Mouse (Mus musculus) erythroblast, embryonic 14.5 days (primary cell): Measurements from ENCODE around the gene Cnn1. TPM values are rescaled to one million over a fixed set of nuclear protein-coding genes. Genes with fewer than 3 reads are reported as not detected.

Experiments used
- H3K27me3 ChIP-seq: 2 replicates; pipeline ENCODE4 v1.6.1; 2012; ENCODE audit warnings: inconsistent platforms; ENCODE audit not compliant: control insufficient read depth
- H3K36me3 ChIP-seq: 2 replicates; pipeline ENCODE4 v1.6.1; 2012; ENCODE audit warnings: mild to moderate bottlenecking, inconsistent platforms; ENCODE audit not compliant: control insufficient read depth
- H3K4me1 ChIP-seq: 2 replicates; pipeline ENCODE4 v1.6.1; 2012; ENCODE audit warnings: inconsistent platforms; ENCODE audit not compliant: control insufficient read depth
- H3K4me3 ChIP-seq: replicated peaks from 2 replicates; pipeline ENCODE3; 2012; ENCODE audit warnings: moderate library complexity, mild to moderate bottlenecking, inconsistent platforms
- H3K9me3 ChIP-seq: 2 replicates; pipeline ENCODE4 v1.6.1; 2012; ENCODE audit warnings: low read length, inconsistent platforms, mixed read lengths; ENCODE audit not compliant: control insufficient read depth
- GATA1 ChIP-seq: IDR thresholded peaks from 2 replicates; pipeline ENCODE4 v1.6.1; 2012; ENCODE audit warnings: low read length, inconsistent platforms, mixed read lengths
- TAL1 ChIP-seq: IDR thresholded peaks from 3 replicates; pipeline ENCODE4 v1.6.1; 2012; ENCODE audit warnings: low read length, inconsistent platforms, mixed read lengths
- polyA plus RNA-seq: library from polyadenylated mRNA; stranded (reverse); fragments of >175 nt; gene quantifications from 2 replicates; pipeline ENCODE4 v1.2.3, GENCODE M21; 2012

Gene Cnn1
- polyA plus RNA-seq, 1 experiment, result not detected

DNA sequence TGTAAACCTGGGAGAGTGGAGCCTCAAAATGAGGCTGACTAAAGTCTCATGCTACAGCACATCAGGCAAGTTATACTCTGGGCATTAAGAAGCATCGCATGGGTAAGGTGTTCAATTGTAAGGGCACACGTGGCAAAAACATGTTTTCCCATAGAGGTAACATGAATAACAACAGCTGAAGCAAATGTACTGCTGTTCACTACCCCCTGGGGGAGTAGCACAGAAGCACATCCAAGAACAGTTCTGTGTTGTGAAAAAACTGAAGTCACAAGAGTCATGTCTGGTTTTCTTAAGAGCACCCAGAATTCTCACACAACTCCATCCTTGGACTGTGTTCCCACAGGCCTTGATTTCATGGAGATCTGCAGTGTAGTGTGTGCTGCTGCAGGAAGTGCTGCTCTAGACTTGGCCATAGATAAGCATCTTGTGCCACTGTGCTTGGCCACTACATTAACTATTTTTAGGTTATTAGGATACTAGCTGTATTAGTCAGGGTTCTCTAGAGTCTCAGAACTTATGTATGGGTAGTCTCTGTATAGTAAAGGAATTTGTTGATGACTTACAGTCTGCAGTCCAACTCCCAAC, 11.9 kb upstream of the Cnn1 start:
- peaks cover 26% of the 10 kb centered on the region for H3K4me1 ChIP-seq
- peak; percentile 64 for TF ChIP-seq GATA1
- no peak for TF ChIP-seq TAL1
- no peaks in the 10 kb centered on the region for H3K9me3 ChIP-seq
- H3K27me3 ChIP-seq, result peaks cover 9% of the 10 kb centered on the region; the same call in 1 of the 2 replicates
- peaks cover 8% of the 10 kb centered on the region for H3K36me3 ChIP-seq
- H3K4me3 ChIP-seq, result no peak overlapping the region

DNA sequence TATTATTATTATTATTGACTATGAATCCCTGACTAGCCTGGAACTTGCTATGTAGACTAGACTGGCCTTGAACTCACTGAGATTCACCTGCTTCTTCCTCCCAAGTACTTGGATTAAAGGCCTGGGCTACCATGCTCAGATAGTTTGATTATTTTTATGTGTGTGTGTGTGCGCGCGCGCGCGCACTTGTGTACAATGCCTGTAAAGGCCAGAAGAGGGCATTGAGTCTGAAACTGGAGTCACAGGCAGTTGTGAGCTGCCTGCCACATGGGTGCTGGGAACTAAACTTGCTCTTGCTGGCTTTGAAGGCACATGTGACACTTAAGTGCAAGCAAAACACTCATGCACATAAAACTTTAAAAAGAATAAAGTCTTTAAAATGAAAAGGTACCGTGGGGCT, 9.7 kb upstream of the Cnn1 start:
- Histone ChIP-seq H3K27me3 (peaks cover 20% of the 10 kb centered on the region), H3K9me3 (no peaks in the 10 kb centered on the region), H3K4me3 (no peak overlapping the region), H3K4me1 (peaks cover 16% of the 10 kb centered on the region), H3K36me3 (no peaks in the 10 kb centered on the region)
- TF ChIP-seq TAL1, result no peak
- TF ChIP-seq GATA1, result no peak

DNA sequence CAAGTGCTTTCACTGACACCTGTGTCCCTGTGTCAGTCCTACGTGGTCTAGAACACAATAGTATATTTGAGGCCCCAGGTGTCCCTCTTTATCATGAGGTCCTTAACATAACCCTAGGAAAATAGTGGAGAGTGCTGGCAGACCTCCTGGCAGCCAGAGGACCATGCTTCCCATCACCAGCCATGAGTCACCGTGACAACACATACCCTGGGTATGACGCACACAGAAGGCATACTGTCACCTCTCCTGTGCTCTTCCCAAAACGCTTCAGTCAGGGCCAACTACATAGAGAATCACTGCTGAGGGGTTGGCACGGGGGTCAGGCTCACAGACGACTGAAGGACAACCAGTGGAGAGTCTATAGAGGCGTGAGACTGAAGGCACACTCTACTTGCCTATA, 9.0 kb upstream of the Cnn1 start:
- TF ChIP-seq GATA1 (no peak), TAL1 (no peak)
- Histone ChIP-seq H3K27me3 (peaks cover 27% of the 10 kb centered on the region), H3K4me3 (no peak overlapping the region), H3K9me3 (no peaks in the 10 kb centered on the region), H3K36me3 (no peaks in the 10 kb centered on the region), H3K4me1 (peaks cover 10% of the 10 kb centered on the region)

DNA sequence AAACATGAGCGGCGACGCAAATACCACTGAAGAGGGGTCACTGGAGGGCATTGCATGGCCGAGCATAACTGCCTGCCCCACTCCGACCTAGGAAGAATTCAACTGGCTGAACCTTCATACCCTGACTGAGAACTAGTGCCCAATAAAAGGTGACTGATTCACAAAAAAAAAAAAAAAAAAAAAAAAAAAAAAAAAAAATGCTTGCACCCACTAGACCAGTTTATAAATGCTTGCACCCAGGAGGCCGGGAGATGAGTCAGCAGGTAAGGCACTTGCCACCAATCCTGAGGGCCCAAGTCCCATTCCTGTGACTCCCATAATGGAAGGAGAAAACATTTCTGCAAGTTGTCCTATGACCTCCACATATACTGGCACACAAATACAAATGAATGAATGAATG, 6.3 kb upstream of the Cnn1 start:
- Histone ChIP-seq H3K27me3 (peaks cover 53% of the 10 kb centered on the region), H3K9me3 (no peaks in the 10 kb centered on the region), H3K4me3 (no peak overlapping the region), H3K4me1 (peaks cover 7% of the 10 kb centered on the region), H3K36me3 (no peaks in the 10 kb centered on the region)
- TF ChIP-seq TAL1, result no peak
- TF ChIP-seq GATA1, result no peak

DNA sequence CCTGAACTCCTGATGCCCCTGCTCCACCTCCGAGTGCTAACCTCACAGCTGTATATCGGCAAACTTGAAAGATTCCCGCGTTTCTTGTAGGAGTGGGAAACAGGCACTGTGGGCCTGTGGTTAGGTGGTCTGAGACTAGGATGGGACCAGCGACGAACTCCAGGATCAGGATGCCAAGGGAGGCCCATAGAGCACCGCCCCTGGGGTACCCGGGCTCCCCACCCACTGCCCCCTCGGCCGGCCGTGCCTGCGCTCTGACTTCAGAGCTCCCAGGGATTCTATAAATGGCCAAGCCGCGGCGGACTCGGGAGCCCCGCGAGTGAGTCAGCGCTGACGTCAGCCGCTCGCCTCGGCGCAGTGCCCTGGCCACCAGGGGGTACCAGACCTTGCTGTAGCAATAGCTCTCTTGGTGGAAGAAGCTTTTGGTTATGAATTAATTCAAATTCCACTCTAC, 3.1 kb upstream of the Cnn1 start:
- H3K4me1 ChIP-seq, result peaks cover 7% of the 10 kb centered on the region
- peaks cover 2% of the 10 kb centered on the region; the same call in 1 of the 2 replicates for H3K9me3 ChIP-seq
- peak overlapping the region; percentile 38 for H3K4me3 ChIP-seq
- no peak for TF ChIP-seq GATA1
- TF ChIP-seq TAL1, result no peak
- peaks cover 78% of the 10 kb centered on the region for H3K27me3 ChIP-seq
- H3K36me3 ChIP-seq, result no peaks in the 10 kb centered on the region

DNA sequence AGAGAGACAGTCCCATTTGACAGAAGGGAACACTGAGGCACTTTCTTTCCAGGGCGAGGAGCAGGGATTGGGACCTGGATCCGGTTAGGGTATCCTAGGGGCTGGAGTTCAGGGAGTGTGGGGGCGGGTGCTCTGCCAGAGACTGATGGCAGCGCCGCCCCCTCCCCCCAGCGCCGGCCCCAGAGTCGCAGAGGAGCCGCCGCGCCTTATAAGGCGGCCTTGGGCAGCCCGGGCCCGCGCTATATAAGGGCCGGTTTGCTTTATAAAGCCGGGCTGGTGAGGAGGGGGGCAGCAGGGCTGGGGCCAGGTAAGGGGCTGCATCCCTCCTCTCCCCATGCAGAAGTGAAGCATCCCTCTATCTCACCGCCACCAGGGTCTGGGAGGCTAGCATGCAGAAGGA, 906 bp downstream of the Cnn1 start:
- Histone ChIP-seq H3K4me1 (peaks cover 7% of the 10 kb centered on the region), H3K4me3 (no peak overlapping the region), H3K36me3 (no peaks in the 10 kb centered on the region), H3K9me3 (peaks cover 2% of the 10 kb centered on the region; the same call in 1 of the 2 replicates), H3K27me3 (peaks cover 72% of the 10 kb centered on the region)
- TF ChIP-seq TAL1 (no peak), GATA1 (no peak)

DNA sequence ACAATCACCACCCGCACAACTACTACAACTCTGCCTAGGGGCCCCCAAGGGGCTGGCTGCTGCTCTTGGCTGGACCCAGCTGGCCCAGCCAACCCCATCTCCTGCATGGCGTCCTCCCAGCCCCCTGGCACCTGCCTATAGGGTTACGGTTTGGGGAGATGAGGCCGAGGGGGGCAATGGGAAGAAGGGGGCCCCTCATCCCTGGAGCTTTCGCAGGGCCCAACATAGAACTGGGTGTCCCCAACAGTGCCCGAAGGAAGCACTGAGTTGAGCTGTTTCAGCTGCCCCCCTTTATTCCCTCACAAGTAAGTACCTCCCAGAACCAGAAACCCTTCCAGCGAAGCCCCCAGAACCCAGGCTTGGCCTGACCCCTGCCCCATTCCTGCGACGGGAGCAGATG, 9.2 kb downstream of the Cnn1 start:
- Histone ChIP-seq H3K27me3 (no peaks in the 10 kb centered on the region), H3K9me3 (no peaks in the 10 kb centered on the region), H3K36me3 (peaks cover 42% of the 10 kb centered on the region), H3K4me3 (no peak overlapping the region), H3K4me1 (no peaks in the 10 kb centered on the region; the same call in 1 of the 2 replicates)
- TF ChIP-seq TAL1 (no peak), GATA1 (no peak)

DNA sequence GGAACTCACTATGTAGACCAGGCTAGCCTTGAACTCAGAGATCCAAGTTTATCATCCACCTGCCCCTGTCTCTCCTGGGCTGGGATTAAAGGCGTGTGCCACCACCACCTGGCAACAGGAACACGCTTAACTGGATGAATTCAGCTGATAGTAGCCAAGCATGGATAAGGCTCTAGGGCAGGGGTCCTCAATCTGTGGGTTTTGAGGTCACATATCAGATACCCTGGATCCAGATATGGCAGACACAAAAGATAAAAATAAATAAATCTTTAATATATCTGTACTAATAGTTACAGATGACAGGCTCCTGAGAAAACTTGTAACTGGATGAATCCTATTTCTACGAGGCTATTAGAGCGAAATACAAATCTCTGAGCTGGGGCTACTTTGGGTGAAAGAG, 16.6 kb downstream of the Cnn1 start:
- Histone ChIP-seq H3K27me3 (no peaks in the 10 kb centered on the region), H3K36me3 (peaks cover 46% of the 10 kb centered on the region), H3K9me3 (no peaks in the 10 kb centered on the region), H3K4me3 (peak overlapping the region; percentile 83), H3K4me1 (peaks cover 35% of the 10 kb centered on the region)
- no peak for TF ChIP-seq GATA1
- TF ChIP-seq TAL1, result no peak

DNA sequence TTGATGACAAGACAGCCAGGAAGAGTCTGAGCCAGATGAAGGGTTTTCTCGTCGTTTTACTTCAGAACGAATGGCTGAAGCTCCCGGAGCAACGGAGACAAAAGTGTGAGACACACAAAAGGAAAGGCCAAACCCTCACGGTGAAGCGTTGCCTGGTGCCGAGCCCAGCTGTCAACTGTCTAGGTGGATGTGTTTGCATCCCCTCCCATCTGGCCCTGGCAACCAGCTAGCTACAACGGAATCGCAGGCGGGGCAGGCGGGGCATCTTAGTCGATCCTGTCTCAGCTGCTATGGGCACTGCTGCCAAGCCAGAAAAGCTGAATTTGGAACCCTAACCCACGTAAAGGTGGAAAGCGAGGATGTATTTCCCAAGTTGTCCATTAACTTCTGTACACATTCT, 17.1 kb downstream of the Cnn1 start:
- Histone ChIP-seq H3K9me3 (no peaks in the 10 kb centered on the region), H3K27me3 (no peaks in the 10 kb centered on the region), H3K4me3 (peak overlapping the region; percentile 83), H3K36me3 (peaks cover 42% of the 10 kb centered on the region), H3K4me1 (peaks cover 40% of the 10 kb centered on the region)
- TF ChIP-seq GATA1 (no peak), TAL1 (no peak)

DNA sequence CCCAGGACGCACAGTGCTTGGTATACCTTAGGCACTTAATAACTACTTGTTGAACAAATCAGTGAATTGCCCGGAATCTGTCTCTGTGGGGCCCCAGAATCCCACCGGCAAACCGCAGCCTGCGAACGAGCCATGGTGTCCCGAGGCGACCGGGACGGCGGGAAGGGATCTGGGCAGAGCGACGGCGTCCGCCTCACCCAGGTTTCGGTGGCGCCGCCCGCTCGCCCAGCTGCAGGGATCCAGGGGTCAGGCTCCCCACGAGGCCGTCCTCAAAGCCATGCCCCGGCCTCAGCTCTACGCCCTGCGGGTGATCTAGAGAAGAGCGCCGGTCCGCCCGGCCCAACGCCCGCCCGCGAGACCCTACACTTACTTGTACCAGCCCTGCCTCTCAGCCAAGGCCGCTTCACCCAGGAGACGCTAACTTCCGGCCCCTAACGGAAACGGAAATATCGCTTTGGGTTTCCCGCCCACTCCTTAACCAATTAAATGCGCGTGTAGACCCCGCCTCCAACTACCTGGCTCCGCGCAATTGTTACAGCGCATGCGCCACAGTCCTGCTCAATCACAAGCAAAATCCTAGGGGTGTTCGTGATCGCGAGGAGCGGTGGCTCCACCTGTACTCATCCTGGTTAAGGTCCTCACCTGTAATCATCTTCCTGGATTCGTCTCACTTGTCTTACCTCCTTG, 17.9 kb downstream of the Cnn1 start, which contains the start of gene Elof1:
TSS of gene Elof1 (minus strand) at position 433 of the 687 bp plus-strand sequence.
- no peaks in the 10 kb centered on the region for H3K27me3 ChIP-seq
- no peaks in the 10 kb centered on the region for H3K9me3 ChIP-seq
- H3K4me1 ChIP-seq, result peaks cover 47% of the 10 kb centered on the region
- H3K36me3 ChIP-seq, result peaks cover 34% of the 10 kb centered on the region
- TF ChIP-seq TAL1, result no peak
- no peak for TF ChIP-seq GATA1
- peak within 1 kb of the TSS; percentile 83 for H3K4me3 ChIP-seq
